Mouse (Mus musculus) c-Kit-positive CD71-positive TER-119-negative erythroid progenitor cells, embryonic 14.5 days (primary cell): ENCODE measurements at regions not wholly inside any gene's neighbourhood (a gene's known extent, or its start where the extent isn't known, plus 50 kb on each side); places are given as distances from the start of the nearest gene placed in this dataset.

Source experiments
- DNase-seq: peaks from one replicate; pipeline ENCODE4 v3.0.0-alpha.2; 2013; ENCODE audit warnings: low read depth

GRCm38 (mm10) chr4:56483708-56484107 lies 256.2 kb upstream of the Gm26657 start:
- DNase-seq, result no peak

GRCm38 (mm10) chr4:56456788-56457187 lies 283.1 kb upstream of the Gm26657 start:
- DNase-seq, result no peak

DNA sequence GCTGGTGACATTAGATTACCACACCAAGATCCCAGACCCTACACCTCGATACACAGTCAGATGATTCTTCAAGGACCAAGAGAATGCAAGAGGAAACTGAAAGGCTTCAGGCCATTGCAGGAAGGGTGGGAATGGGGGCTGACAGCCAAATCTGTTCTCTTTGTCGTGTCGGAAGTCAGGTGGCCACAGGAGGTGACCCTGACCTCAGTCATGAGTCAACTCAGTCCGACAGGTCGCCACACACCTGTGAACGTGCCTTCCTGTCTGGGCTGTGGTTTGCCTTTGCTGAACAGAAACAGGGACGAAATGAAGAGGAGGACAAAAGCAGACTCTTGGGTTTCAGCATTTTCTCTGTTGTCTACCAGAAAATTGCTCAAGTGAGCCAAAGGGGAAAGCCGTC lies 318.3 kb upstream of the Gm26657 start:
- DNase-seq, result no peak

- no peak for DNase-seq
These were observed 320.6 kb upstream of the Gm26657 start for GRCm38 (mm10) chr4:56419122-56419913.

- no peak for DNase-seq
These were observed 328.7 kb upstream of the Gm26657 start for GRCm38 (mm10) chr4:56411024-56411636.

DNA sequence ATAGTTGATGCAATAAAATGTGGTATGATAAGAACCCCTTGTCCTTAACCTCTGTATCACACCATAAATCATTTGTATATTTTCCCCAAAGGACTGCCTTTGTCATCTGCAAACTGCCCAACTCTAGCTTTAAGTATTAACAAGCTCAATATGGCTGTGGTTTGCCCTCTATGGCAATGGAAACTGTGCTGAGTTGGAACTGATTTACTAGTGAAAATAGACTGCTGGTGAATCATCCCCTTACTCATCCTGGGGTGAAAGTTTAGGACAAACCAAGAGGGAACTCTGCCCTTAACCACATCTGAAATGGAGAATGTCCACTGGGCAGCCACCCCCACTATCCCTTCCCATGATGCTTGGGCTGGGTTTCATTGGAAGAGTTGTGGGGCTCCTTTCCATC lies 346.1 kb upstream of the Gm26657 start:
- DNase-seq, result no peak

DNA sequence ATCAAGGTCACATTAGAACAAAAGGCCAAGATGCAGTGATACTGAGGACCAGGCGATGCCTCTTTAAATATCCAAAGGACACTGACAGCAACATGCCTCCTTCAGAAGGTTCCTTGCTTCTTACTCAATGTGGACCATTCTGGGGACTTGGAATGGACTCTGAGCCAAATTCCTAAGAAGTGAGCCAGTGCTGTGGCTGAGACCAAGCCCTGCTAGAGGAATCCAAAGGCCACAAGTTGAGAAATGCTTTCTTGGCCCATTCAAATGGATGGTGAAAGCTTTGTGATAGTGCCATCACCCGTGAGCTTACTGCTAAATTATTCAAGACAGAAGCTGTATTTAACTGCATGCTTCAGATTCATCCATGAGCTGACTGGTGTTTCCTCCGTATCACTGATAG lies 352.8 kb upstream of the Gm26657 start:
- DNase-seq, result no peak

GRCm38 (mm10) chr4:56375745-56376144 lies 364.1 kb upstream of the Gm26657 start:
- no peak for DNase-seq

DNA sequence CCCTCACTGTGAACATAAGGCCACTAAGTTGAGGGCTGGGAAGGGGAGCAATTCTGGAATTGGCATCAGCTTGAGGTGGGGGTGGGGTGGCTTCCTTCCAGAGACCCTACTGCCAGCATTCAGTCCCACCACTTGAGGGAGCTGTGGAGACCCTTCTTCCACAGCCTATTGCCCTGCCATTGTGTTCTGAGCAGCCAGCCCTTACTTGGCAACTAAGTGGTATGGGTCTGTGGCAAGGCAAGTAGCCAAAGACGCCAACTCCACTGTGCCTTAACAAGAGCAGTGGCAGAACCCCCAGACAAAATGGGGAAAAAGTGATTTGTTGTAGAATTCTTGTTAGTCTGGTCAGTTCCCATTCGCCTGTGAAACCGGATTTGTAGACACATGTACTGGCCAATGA lies 365.4 kb upstream of the Gm26657 start:
- DNase-seq, result no peak

- DNase-seq, result no peak
These were observed 366.1 kb upstream of the Gm26657 start for GRCm38 (mm10) chr4:56373746-56374145.

- DNase-seq, result no peak
These were observed 366.7 kb upstream of the Gm26657 start for GRCm38 (mm10) chr4:56373167-56373566.

DNA sequence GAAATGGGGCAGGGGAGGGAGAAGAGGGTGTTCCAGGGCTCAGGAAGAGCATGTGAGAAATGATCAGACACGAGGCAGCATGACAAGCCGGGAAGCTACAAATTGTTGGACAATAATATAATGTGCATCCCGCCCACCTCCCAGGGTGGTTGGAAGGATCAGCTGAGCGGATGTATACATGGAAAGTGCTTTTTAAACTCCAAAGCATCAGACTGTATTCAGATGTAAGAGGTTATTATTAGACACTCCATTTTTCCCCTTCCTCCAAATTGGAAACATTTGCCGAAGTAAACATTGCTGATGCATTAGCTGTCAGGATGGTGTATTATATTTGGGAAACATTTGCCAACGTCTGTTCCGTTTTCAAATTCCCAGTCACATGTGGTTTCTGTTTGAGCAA lies 367.2 kb upstream of the Gm26657 start:
- no peak for DNase-seq

GRCm38 (mm10) chr4:56364594-56364993 lies 375.3 kb upstream of the Gm26657 start:
- DNase-seq, result no peak

- DNase-seq, result no peak
These were observed 377.7 kb upstream of the Gm26657 start for GRCm38 (mm10) chr4:56362121-56362520.

GRCm38 (mm10) chr4:56349216-56349615 lies 390.7 kb upstream of the Gm26657 start:
- DNase-seq, result no peak

DNA sequence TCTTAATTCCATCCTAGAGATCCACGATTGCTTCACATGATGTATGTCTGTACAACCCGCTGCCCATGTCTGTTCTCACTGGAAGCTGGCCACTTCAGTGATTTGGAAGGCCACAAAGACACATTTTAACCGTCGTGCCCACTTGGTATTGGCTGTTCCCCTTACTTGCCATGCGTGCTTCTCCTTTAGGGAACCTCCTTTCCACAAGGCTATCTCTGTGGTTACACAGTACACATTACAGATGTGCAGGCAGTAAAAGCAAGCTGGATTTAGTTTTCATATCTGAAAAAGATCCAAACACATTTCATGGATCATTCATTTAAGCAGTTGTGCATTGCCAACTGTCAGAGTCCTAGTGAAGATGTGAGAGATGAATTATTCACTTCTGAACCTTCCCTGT lies 414.7 kb upstream of the Gm26657 start:
- DNase-seq, result no peak

DNA sequence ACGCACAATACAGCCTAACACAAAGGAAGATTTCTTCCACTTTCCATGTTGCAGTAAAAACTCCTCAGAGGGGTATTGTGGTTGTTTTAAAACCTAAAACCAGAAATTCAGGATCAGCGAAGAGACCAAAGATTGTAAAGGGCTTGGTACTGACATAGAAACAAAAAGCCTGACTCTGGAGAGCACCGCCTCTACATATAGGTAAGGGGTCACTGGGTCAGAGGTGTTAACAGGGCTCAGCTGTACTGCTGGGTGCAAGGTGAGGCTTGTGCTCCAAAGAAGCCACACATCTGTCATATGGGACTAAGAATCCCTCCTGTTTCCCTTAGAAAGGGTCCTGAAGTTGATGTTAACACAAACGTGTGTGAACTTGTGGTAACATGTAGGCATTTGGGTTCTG lies 420.7 kb upstream of the Gm26657 start:
- DNase-seq, result no peak

GRCm38 (mm10) chr4:56305664-56306330 lies 434.1 kb upstream of the Gm26657 start:
- no peak for DNase-seq

- DNase-seq, result no peak
These were observed 435.6 kb upstream of the Gm26657 start for GRCm38 (mm10) chr4:56304275-56304674.

- DNase-seq, result no peak
These were observed 451.9 kb upstream of the Gm26657 start for GRCm38 (mm10) chr4:56287980-56288379.

- no peak for DNase-seq
These were observed 455.4 kb upstream of the Gm26657 start for GRCm38 (mm10) chr4:56284490-56284889.

DNA sequence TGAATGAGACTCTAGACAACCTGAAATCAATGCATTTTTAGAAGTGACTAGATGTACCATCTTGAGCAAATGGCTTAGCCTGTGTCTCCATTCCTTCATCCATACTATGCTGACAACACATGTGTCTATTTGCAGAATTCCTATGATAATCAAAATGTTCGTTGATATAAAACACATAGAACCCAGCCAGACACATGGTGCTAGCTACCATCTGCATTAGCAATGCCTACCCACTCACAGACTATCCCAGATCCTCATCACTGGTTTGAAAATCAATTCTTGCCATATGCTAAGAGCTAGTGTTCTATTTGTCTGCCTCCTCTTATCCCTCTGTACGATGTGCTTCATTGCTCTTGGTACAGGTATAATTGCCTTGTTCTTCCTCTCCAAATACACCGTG lies 464.0 kb upstream of the Gm26657 start:
- no peak for DNase-seq

- no peak for DNase-seq
These were observed 468.5 kb upstream of the Gm26657 start for GRCm38 (mm10) chr4:56271390-56271789.
